In the genomic region with DNA sequence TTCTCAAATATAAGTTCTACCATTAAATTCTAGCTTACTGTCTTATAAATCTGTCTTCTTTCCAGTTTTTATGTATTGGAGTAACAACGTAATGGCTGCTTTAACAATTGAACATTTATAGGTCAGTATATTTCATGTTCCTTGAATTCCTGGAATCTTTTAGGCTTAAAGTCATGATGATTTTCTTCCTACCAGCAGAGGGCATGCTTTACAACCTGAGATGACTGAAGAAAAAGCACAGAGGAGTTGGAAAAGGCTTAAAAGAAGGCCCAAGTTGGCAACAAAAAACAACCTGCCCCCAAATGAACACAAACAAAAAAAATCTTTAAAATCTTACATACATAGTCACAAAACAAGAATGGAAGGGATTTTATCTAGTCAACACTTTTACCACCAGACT, we compare ENCODE assay signal across 17 mouse cellular contexts.
DNase-seq lines count a peak whose midpoint lies in the region; TF ChIP-seq lines count a peak whose summit lies in the region.
"Had no signal": no experiment of that assay in that cellular context is flagged by ENCODE, and none has a peak within 500 bp of the region (broad histone marks: within the 10 kb centered on the region; RNA-seq: fewer than 3 reads in every experiment).

No protein-coding gene starts in this region.

- intact Hi-C loops in gastrocnemius, adult 2 months (cut with DNase I), result no loop called here
- intact Hi-C loops in gastrocnemius, postnatal 36 days (cut with DNase I), result no loop called here
- intact Hi-C loops in left cerebral cortex, adult 2 months (cut with DNase I), result loop anchor here (10.0 kb wide), 1 partner anchor 192 kb away; a partner anchor contains a TSS
- intact Hi-C loops in left cerebral cortex, postnatal 36 days (cut with DNase I), result no loop called here

- no peaks in the 10 kb centered on the region for H3K79me2 ChIP-seq in MEL (ENCODE audit: control insufficient read depth, insufficient read depth, low read length, poor library complexity)

- H3K9me3 ChIP-seq in MEL (replicated peaks; ENCODE audit: insufficient read depth, low read length), result no peaks in the 10 kb centered on the region
- H3K9me3 ChIP-seq: limb, embryonic 12.5 days; lung, embryonic 15.5 days; neural tube, embryonic 13.5 days had no signal

- no peak overlapping the region for H3K4me3 ChIP-seq in gastrocnemius, adult 2 months
- H3K4me3 ChIP-seq in left cerebral cortex, adult 2 months, result no peak overlapping the region
- H3K4me3 ChIP-seq in MEL (ENCODE audit: control insufficient read depth in 1 of 2, insufficient read depth in 1 of 2, low read depth in 2 of 2, low read length in 2 of 2), result no peak overlapping the region
- H3K4me3 ChIP-seq: erythroblast, embryonic 14.5 days; limb, embryonic 12.5 days; lung, embryonic 15.5 days; neural tube, embryonic 13.5 days had no signal

- H3K36me3 ChIP-seq in MEL (ENCODE audit: control insufficient read depth in 1 of 2, insufficient read depth in 2 of 2, low read length in 2 of 2), result no peaks in the 10 kb centered on the region
- H3K36me3 ChIP-seq: limb, embryonic 12.5 days; lung, embryonic 15.5 days; neural tube, embryonic 13.5 days had no signal

- no peak for TF ChIP-seq EP300 in MEL (IDR thresholded peaks at IDR 0.05; ENCODE audit: low read depth in 1 of 2, low read length in 2 of 2)

- no peak for TF ChIP-seq POLR2A in MEL (IDR thresholded peaks at IDR 0.05; ENCODE audit: control insufficient read depth in 1 of 2, insufficient read depth in 1 of 2, low read depth in 1 of 2, low read length in 2 of 2, poor library complexity in 1 of 2)

- H3K27ac ChIP-seq in gastrocnemius, adult 2 months, result no peak overlapping the region
- H3K27ac ChIP-seq in left cerebral cortex, adult 2 months, result no peak overlapping the region
- no peak overlapping the region for H3K27ac ChIP-seq in MEL (ENCODE audit: control insufficient read depth, low read depth, low read length)
- H3K27ac ChIP-seq: limb, embryonic 12.5 days; lung, embryonic 15.5 days; neural tube, embryonic 13.5 days had no signal

- H3K4me1 ChIP-seq in MEL (ENCODE audit: control insufficient read depth in 1 of 2, insufficient read depth in 2 of 2, low read length in 2 of 2), result no peaks in the 10 kb centered on the region
- H3K4me1 ChIP-seq: limb, embryonic 12.5 days; lung, embryonic 15.5 days; neural tube, embryonic 13.5 days had no signal

- peak; percentile 33; the same call in 1 of the 2 replicates for TF ChIP-seq CTCF in gastrocnemius, adult 2 months (IDR thresholded peaks at IDR 0.05)
- TF ChIP-seq CTCF in left cerebral cortex, adult 2 months (IDR thresholded peaks at IDR 0.05), result peak; percentile 55
- peak in 1 of 3 experiments; percentile 15; a peak in 2 of 6 replicates for TF ChIP-seq CTCF in MEL (IDR thresholded peaks at IDR 0.05 in 2 of 3, conservative IDR thresholded peaks at IDR 0.05 in 1 of 3; ENCODE audit: control insufficient read depth in 1 of 3, insufficient read depth in 1 of 3, low read depth in 2 of 3, low read length in 3 of 3, poor library complexity in 1 of 3, severe bottlenecking in 1 of 3)

- no peak overlapping the region for H3K9ac ChIP-seq in MEL (ENCODE audit: control insufficient read depth, low read depth, low read length, poor library complexity, severe bottlenecking)
- H3K9ac ChIP-seq: limb, embryonic 12.5 days; lung, embryonic 15.5 days; neural tube, embryonic 13.5 days had no signal

- H3K27me3 ChIP-seq in MEL (ENCODE audit: control insufficient read depth in 1 of 2, insufficient read depth in 2 of 2, low read length in 2 of 2), result no peaks in the 10 kb centered on the region
- H3K27me3 ChIP-seq: limb, embryonic 12.5 days; lung, embryonic 15.5 days; neural tube, embryonic 13.5 days had no signal

- TF ChIP-seq RAD21 in MEL (IDR thresholded peaks at IDR 0.05; ENCODE audit: low read depth, low read length), result peak; percentile 3

- no peak for DNase-seq in gastrocnemius, adult 2 months
- DNase-seq in gastrocnemius, postnatal 36 days, result no peak
- DNase-seq in left cerebral cortex, adult 2 months (ENCODE audit: extremely low spot score in 1 of 2, low spot score in 2 of 2), result no peak
- DNase-seq in left cerebral cortex, postnatal 36 days (ENCODE audit: low spot score in 2 of 2), result no peak
- peak; percentile 1 for DNase-seq in MEL (ENCODE audit: low read depth, low spot score)
- DNase-seq in embryo, embryonic 11 days, result peak; percentile 18
- no peak for DNase-seq in frontal cortex, postnatal 36 days (ENCODE audit: low spot score in 2 of 2)
- no peak for DNase-seq in testis, postnatal 14 days (ENCODE audit: low spot score)
- DNase-seq: adrenal gland, adult 8-10 months; heart, postnatal 4 days; kidney, adult 8-10 months; right cerebral cortex, adult 18-20 months; thymus, adult 2 months had no signal

TF ChIP-seq in MEL, 35 proteins besides CTCF, POLR2A, EP300 and RAD21:
- TF ChIP-seq ZC3H11A (IDR thresholded peaks at IDR 0.05; ENCODE audit: low read depth, low read length) (no peak), SMC3 (IDR thresholded peaks at IDR 0.05; ENCODE audit: low read depth, low read length) (peak; percentile 25)
TF ChIP-seq in MEL: peak in this region for 1.

Comparison
In these comparisons a context has a peak if more than half of its experiments do, and no peak if none do; other contexts are left out.
1. DNase-seq: peak in MEL (single experiment) and embryo, embryonic 11 days (single experiment); none in gastrocnemius, adult 2 months (single experiment), gastrocnemius, postnatal 36 days (0 of 2), left cerebral cortex, adult 2 months (0 of 2), left cerebral cortex, postnatal 36 days (0 of 2), frontal cortex, postnatal 36 days (0 of 2) and testis, postnatal 14 days (single experiment).